Mouse (Mus musculus) lung, postnatal 0 days (tissue): Measurements from ENCODE around the gene Casp2.

Experiments used
- CTCF ChIP-seq: IDR thresholded peaks from 2 replicates; pipeline ENCODE4 v1.5.1; 2016; ENCODE audit warnings: antibody characterized with exemption, mild to moderate bottlenecking
- EP300 ChIP-seq: IDR thresholded peaks from 2 replicates; pipeline ENCODE4 v1.6.1; 2016; ENCODE audit warnings: antibody characterized with exemption, mild to moderate bottlenecking, control low read depth

DNA sequence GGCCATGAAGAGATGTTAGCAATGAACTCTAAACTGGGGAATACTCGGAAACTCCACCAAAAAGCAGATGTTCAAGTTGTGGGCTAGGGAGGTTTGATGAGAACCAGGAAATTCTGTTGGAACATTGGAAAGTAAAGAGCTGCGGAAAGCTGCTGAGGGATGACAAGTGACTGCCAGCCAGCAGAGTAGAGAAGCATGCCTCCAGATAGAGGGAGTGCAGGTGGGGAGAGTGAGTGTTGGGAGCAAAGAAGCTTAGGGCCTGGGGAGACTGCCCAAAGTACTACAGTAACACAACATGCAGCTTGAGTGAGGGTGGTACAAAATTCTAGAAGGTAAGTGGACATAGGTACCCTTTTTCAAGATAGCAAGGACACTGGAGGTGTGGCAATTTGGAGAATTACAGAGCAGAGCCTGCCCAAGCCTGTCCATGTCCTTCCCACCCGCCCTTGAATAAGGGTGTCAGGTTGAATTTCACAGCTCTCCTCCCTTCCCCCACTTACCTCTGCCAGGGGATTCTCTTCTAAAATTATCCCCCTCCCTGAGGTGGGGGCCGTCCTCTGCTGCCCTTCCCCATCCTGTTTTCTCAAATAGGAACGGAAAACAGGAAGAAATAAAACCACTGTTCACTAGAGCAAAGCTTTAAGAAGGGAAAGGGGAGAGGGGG lies 18.2 kb downstream of the Casp2 start:
- TF ChIP-seq CTCF (no peak), EP300 (no peak)
